Mouse (Mus musculus) brain, embryonic 18.5 days (tissue): ENCODE data around the gene Lbp.

ENCODE experiments used
- DNase-seq: peaks from one replicate; pipeline ENCODE4 v3.0.0-alpha.2; 2012; ENCODE audit warnings: low read depth, low spot score

Lbp gene

DNA sequence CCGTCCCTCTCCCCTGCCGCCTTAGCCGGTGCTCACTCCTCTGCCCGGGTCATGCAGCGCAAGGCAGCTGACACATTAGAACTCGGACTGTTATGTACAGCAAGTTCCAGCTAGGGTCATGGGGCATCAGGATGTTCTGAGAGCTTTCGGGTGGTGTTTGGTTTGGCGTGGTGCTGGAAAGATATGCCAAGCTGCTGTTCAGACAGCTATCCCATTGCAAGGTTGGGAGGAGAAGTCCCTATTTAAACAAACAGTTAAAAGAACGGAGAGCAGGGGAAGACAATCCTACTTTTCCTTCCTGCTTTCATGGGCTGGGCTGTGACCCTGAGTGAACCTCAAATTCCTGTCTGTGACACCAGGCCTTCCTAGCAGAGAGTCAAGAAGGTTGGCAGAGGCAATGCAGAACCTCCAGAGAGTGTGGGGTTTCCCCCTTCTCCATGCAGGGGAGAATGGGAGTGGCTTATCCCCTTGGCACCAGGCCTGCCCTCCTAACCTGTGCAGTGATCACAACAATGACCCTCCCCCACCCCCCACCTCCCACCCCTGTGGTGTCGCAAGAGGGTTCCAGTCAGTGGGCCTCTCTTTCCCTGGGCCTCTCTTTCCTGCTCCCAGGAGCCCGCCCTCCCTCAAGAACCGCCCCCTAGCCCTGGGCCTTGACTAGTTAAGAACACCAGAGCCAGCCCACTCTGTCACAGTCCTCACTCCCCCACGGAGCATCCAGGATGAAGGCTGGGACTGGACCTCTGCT is at the start of gene Lbp:
TSS of gene Lbp (plus strand) at position 546 of the 748 bp plus-strand sequence.
- DNase-seq, result no peak

DNA sequence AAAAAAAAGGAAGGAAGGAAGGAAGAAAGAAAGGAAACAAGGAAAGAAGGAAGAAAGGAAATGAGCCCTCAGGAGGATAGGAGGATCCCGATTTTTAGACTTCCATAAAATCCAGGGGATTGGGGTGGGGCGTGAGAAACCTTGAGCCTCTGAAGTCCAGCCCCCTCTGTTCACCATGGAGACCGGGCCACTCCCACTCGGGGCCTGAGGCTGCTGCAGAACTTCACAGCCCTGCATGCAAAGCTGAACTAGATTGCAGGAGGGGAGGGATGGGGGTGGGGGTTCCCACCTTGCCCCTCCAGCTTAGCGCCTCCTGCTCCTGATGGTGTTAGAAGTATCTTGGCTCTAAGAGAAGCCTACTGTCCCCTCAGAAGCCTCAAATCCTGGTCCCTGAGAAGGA is 49.4 kb upstream of the Lbp start:
- no peak for DNase-seq

- no peak for DNase-seq
Observed at GRCm38 (mm10) chr2:158258005-158258418, 48.3 kb upstream of the Lbp start, which contains the start of gene Bpi. TSS of gene Bpi (plus strand) at chr2:158258094.

DNA sequence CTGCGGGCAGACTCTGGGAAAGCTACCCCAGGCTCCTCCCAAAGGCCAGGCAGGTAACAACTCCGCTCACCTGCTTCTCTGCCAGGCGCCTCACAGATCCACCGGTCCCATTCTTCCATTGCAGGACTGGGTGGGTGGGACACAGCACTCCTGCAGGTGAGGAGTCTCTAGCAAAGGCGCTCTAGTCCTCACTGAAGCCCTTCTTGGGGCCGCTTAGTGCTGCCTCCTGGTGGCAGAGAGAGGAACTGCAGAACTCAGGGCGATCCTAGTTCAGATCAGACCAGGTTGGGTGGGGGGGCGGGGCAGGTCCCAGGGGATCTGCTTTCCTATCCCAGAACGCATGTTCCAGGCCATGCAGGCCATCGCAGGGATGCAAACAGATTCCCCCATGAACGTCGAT is 47.5 kb upstream of the Lbp start:
- no peak for DNase-seq

DNA sequence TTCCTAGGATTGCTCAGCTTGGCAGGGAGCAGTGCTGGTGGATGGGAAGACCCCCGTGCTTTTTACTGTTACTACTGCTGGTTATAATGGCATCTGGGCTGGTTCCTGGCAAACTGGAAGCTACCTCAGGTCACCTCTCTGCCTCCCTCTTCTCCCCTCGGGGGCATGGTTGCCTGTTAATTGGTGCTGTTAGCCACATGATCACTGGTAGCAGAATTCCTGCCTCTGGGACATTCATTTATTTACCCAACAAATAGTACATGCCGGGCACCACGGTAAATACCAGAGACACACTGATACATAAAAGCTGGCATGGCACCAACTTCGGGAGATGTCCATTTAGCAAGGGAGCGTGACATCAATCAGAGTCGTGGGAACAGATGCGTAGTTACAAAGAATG is 46.8 kb upstream of the Lbp start:
- DNase-seq, result no peak

GRCm38 (mm10) chr2:158264877-158265276 is 41.4 kb upstream of the Lbp start:
- DNase-seq, result no peak

DNA sequence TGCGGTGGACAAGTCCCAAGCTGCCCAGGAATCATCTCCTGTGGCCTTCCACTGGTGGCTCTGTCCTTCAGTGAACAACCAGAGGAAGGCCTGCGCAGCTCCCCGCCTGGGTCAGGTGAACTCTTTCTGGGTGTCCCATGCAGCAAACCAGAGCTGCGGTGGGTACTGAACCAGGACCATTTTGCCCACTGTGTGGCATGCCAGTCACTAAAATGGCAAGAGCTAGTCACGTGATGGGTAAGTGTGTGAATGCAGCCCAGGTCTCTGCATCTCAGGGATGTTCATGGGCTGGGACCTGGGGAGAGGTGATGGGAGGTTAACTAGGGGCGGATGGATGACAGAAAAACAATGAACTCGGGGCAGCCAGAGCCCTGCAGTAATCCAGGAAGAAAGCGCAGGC is 36.3 kb upstream of the Lbp start:
- DNase-seq, result no peak

DNA sequence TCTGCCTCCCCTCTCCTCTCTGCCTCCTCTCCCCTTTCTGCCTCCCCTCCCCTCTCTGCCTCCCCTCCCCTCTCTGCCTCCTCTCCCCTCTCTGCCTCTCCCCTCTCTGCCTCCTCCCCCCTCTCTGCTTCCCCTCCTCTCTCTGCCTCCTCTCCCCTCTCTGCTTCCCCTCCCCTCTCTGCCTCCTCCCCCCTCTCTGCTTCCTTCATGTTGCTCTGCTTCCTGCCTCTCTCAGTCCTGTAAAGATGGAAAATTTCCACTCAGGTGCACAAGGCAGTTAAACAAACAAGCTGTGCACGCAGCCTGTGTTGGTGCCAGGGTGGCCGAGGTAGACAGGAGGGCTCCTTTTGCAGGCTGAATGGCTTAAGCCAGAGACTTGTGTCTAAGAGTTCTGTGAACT is 32.6 kb upstream of the Lbp start:
- DNase-seq, result no peak

DNA sequence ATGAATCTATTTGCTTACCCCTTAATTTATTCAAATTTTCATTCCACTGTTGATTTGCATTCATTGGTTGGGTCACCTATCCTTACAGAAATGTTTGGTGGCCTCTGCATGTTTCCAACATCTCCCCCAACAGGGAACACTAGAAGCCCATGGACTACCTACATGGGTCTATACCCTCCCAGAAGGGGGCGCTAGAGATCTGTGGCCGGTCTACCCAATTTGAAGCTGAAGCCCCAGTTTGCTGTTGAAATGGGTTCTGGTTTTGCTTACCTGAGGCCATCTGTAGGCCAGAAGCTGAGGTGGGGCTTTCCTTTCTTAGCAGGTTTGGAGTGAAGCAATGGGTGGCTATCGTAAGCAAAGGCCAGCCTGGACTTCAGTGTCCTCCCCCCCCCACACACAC is 30.9 kb upstream of the Lbp start:
- no peak for DNase-seq

DNA sequence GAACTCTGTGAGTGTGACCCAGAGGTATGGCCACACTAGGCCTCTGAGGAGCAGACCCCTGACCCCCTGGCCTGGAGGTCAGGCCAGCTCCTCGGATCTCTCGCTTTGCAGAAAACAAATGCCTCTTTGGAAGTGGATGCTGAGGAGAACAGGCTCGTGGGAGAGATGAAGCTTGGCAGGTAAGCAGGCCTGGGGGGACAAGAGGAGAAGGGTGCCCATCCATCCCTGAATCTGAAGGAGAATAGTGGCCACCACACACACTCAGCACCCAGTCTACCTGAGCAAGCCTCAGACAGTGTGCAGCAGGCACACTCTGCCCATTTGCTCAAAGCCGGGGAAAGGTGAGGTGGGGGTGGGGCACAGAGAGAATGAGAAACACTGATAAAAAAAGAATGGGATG is 30.5 kb upstream of the Lbp start:
- no peak for DNase-seq

DNA sequence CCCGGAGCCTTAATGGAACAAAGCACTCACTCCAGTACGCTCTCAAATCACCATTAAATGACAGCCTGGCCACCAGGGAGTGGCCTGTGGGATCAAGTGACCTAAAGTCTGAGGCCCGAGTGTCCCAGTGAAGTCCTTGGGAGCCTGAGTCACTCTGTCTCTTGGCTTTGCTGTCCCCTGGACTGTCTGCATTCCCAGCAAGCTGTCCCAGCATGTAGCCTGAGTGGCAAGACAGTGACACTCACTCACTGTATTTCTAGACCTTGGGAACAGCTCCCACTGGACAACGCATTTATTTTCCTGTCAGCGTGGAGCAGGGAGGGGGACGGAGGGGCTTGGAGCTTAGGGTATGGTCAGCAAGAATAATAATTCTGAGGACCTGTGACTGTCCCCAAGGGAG is 29.8 kb upstream of the Lbp start:
- DNase-seq, result no peak

GRCm38 (mm10) chr2:158276878-158277277 is 29.4 kb upstream of the Lbp start:
- DNase-seq, result no peak

DNA sequence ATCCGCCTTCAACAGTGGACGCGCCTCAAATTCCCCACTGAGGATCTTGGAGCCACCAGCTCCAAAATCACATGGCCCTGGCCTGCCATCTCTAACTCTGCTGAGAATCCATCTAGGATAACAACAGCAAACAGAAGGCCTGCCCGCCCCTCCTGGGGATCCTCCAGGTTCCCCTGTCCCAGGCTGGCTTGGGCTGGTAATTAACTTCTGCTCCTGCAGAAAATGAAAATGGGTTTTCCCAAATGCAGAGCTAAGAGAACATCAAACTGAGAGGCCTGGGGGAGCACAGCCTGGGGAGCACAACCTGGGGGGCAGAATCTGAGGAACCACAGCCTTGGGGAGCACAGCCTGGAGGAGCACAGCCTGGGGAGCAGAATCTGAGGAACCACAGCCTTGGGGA is 26.6 kb upstream of the Lbp start:
- DNase-seq, result no peak

- DNase-seq, result no peak
Observed at GRCm38 (mm10) chr2:158281497-158282205, 24.6 kb upstream of the Lbp start.

- DNase-seq, result no peak
Observed at GRCm38 (mm10) chr2:158283136-158283535, 23.2 kb upstream of the Lbp start.

DNA sequence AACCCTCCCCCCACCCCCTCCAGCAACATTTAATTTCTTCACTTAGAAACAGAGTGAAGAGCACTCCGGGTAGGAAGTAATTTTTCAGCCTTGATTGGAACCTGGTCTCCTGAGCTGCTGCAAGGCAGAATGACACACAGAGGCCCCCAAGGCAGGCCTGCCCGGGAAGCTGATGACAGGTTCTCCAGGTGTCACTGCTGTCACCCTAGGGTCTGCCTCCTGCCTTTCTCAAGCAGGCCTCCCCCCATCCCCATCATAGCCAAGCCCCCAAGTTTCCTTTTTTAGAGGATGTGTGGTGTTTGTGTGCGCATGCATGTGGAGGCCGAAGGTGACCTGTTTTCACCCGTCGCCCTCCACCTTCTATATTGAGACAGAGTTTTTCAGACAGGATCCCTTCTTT is 22.5 kb upstream of the Lbp start:
- no peak for DNase-seq

DNA sequence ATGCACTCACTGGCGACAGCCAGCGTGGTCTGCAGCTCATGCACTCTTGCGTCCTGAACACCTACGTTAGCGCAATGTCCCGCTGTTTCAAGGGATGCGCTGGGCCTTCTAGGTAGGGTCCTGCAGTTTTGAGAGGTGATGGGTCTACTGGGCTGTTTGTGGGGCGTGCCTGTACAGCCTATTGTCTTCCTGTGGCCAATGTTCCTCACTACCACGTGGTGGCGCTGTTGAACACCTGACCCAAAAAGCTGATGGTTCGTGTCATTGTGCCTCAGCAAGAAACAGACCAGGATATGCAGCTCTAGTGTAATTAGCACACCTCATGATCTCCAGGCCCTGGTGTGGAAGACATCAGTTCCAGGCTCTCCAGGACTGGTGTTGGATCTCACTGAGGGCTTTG is 21.7 kb upstream of the Lbp start:
- DNase-seq, result no peak

GRCm38 (mm10) chr2:158285655-158286054 is 20.6 kb upstream of the Lbp start:
- no peak for DNase-seq

DNA sequence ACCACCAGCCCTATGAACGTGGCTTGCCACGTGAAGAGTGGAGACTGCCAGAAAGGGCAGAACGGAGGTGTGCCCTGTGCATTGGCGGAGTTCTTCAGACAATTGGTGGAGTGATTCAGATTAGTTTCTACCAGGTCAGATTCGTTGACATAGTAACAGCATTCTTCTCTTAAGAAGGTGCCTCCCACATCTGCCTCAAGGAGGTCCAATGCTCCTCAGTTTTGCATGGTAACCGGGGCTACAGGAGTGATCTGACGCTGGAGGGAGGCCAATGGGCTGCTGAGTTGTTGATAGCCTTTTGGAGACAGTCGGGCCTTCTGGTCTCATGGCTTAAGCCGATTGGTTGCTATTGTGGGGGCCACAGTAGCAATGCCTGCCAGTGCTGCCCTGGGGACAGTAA is 10.6 kb upstream of the Lbp start:
- DNase-seq, result no peak

GRCm38 (mm10) chr2:158299203-158299602 is 7.1 kb upstream of the Lbp start:
- no peak for DNase-seq

DNA sequence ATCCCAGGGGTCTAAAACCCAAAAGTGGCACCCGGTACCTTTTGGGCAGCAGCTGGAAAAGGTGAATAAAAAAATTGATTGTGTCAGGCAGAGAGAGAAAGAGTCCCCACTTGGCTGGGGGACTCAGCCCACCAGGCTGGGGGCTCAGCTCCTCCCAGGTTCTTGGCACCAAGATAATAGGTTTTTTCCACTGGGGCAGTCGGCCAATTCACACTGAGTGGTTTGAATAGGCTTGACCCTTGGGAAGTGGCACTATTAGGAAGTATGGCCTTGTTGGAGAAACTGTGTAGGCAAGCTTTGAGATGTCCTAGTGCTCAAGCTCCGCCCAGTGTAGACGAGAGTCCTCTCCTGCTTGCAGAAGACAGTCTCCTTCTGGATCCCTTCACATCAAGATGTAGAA is 6.6 kb upstream of the Lbp start:
- DNase-seq, result no peak

DNA sequence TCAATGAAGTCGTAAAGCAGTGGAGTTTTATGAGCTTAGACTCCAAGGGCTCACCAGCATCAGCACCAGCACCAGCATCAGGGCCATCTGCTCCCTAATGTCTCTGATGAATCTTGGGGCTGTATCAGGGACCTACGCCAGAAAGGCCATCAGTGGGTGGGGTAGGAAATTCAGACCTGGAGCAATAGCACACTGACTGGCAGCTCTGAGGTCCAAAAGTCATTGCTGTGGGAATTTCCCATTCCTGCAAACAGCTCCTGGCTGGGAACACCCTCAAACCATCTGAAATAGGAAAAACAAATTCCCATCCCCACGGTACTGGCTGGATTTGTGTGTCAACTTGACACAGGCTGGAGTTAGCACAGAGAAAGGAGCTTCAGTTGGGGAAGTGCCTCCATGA is 3.5 kb upstream of the Lbp start:
- DNase-seq, result no peak

- DNase-seq, result no peak
Observed at GRCm38 (mm10) chr2:158306696-158307049, 380 bp downstream of the Lbp start.
